Mouse (Mus musculus) limb, embryonic 10.5 days (tissue): ENCODE data around the gene Vstm2a. TPM values are rescaled to one million over a fixed set of nuclear protein-coding genes. Genes with fewer than 3 reads are reported as not detected.
A peak's percentile ranks its signal among the peaks of the same experiment; 100 is the strongest.

ENCODE experiments used
- DNase-seq: peaks from one replicate; pipeline ENCODE4 v3.0.0-alpha.2; 2017; ENCODE audit warnings: low spot score
- H3K27ac ChIP-seq: fragments of 300-500 bp; sonication (generic); 2 replicates; pipeline ENCODE4 v1.5.1; 2016; ENCODE audit warnings: mild to moderate bottlenecking
- H3K27me3 ChIP-seq: fragments of 300-500 bp; sonication (generic); 2 replicates; pipeline ENCODE4 v1.6.1; 2016; ENCODE audit warnings: low read depth, mild to moderate bottlenecking; ENCODE audit not compliant: poor library complexity, severe bottlenecking
- H3K36me3 ChIP-seq: fragments of 300-500 bp; sonication (generic); 2 replicates; pipeline ENCODE4 v1.6.1; 2016; ENCODE audit warnings: mild to moderate bottlenecking, moderate library complexity
- H3K4me1 ChIP-seq: fragments of 300-500 bp; sonication (generic); 2 replicates; pipeline ENCODE4 v1.6.1; 2016
- H3K4me3 ChIP-seq: fragments of 300-500 bp; sonication (generic); 2 replicates; pipeline ENCODE4 v1.5.1; 2016; ENCODE audit warnings: mild to moderate bottlenecking, moderate library complexity
- H3K9me3 ChIP-seq: fragments of 300-500 bp; sonication (generic); replicated peaks from 2 replicates; pipeline ENCODE4 v1.6.1; 2016; ENCODE audit warnings: mild to moderate bottlenecking
- WGBS: fragments of 180-500 bp; shearing (Covaris S2); methylation state at CpG from one replicate; pipeline ENCODE4 v1.1.7; 2016; 5-methylcytosine and 5-hydroxymethylcytosine counted together
- polyA plus RNA-seq: library from polyadenylated mRNA; unstranded; fragments of >200 nt; fragmentation: Nextera tagmentation; extraction: Ambion mirVana; gene quantifications from 2 replicates; pipeline ENCODE4 v1.2.1, GENCODE M21; 2016

Gene Vstm2a
- polyA plus RNA-seq, result 0.48 and 0.74 TPM in 2 replicates

DNA sequence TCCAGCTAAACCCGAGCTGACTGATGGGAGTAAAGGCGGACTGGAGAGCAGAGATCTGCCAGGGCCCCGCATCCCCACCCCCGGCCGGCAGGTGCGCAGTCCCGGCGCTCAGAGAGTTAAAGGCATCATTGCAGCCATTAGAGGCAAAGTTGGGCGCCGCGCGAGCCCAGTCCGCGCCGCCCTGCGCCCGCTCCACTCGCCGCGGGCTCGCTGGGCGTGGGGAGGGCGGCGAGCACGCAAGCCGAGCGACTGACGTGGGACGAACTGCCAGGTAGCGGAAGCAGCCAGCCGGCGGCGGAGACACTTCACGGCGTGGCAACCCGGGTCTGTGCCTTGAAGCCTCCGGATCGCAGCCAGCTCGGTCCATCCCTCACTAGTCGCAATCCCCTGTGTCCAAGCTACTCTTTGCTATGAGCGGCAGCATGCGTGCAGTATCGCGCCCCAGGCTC is at the start of gene Vstm2a:
TSS of gene Vstm2a (plus strand) at position 252 of the 449 bp plus-strand sequence.
- Histone ChIP-seq H3K4me1 (peaks cover 8% of the 10 kb centered on the region; the same call in 1 of the 2 replicates), H3K9me3 (no peaks in the 10 kb centered on the region), H3K27ac (no peak within 1 kb of the TSS), H3K27me3 (peaks cover 52% of the 10 kb centered on the region), H3K4me3 (peak within 1 kb of the TSS; percentile 59), H3K36me3 (no peaks in the 10 kb centered on the region)
- peak; percentile 61 for DNase-seq
- under 1% methylated on average over 44 of the region's 44 CpGs for WGBS

DNA sequence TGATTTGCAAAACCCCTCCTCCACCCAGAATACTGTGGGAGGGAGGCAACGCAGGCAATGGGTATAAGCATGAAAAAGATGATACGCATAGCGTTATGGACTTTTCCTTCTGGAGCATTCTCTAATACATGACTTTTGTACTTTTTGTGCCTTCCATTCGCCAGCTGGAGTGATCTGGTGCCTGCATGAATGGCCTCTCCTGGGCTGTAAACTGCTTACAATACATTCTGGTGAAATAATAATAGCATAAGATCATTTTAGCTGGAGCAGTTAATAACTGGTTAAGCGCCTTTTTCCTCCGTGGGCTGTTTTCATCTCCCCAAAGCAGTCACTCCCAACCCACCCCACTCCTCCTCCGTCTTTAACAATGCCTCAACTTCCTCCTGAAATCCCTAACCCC is 513 bp upstream of the Vstm2a start:
- Histone ChIP-seq H3K9me3 (no peaks in the 10 kb centered on the region), H3K4me3 (peak overlapping the region; percentile 59), H3K27me3 (peaks cover 52% of the 10 kb centered on the region), H3K27ac (no peak overlapping the region), H3K36me3 (no peaks in the 10 kb centered on the region), H3K4me1 (peaks cover 8% of the 10 kb centered on the region; the same call in 1 of the 2 replicates)
- 34% methylated on average over 7 of the region's 7 CpGs for WGBS
- no peak for DNase-seq

DNA sequence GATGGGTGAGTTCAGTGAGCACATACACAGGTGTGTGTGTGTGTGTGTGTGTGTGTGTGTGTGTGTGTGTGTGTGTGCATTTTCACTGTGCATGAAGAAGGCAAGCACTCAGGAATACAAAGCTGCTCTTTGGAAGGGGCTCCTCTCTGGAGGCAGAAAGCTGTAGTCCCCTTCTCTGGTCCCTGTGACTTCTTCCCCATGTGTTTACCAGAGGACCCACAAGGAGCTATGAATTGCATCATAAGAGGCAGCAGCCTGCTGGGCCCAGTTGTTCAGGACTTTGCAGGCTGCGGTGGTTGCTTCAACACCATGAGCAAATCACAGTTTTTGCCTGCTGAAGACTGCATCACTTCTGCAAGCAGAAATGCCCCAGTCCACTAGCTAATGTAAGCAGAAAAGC is 776 bp downstream of the Vstm2a start:
- Histone ChIP-seq H3K4me3 (peak overlapping the region; percentile 59; the same call in 1 of the 2 replicates), H3K4me1 (peaks cover 8% of the 10 kb centered on the region; the same call in 1 of the 2 replicates), H3K27ac (no peak overlapping the region), H3K27me3 (peaks cover 52% of the 10 kb centered on the region), H3K9me3 (no peaks in the 10 kb centered on the region), H3K36me3 (no peaks in the 10 kb centered on the region)
- peak; percentile 30 for DNase-seq
- WGBS, result 27% methylated on average over 1 of the region's 1 CpGs

DNA sequence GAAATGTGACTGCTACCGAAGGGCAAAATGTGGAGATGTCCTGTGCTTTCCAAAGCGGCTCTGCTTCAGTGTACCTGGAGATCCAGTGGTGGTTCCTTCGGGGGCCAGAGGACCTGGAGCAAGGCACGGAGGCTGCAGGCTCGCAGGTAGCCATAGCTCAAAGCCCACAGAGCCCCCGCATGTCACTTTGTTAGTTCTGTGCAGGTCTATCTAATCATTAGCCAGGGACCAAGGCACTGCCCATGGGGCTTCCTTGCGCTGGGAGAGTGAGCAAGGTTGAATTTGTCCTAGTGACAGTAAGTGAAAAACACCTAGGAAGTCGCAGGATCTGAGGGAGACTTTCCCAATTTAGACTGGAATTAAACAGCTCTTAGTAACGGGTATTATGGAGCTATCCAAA is 2.4 kb downstream of the Vstm2a start:
- Histone ChIP-seq H3K36me3 (no peaks in the 10 kb centered on the region), H3K4me1 (peaks cover 8% of the 10 kb centered on the region; the same call in 1 of the 2 replicates), H3K27ac (no peak overlapping the region), H3K27me3 (peaks cover 52% of the 10 kb centered on the region), H3K4me3 (no peak overlapping the region), H3K9me3 (no peaks in the 10 kb centered on the region)
- DNase-seq, result no peak
- 16% methylated on average over 9 of the region's 9 CpGs for WGBS

DNA sequence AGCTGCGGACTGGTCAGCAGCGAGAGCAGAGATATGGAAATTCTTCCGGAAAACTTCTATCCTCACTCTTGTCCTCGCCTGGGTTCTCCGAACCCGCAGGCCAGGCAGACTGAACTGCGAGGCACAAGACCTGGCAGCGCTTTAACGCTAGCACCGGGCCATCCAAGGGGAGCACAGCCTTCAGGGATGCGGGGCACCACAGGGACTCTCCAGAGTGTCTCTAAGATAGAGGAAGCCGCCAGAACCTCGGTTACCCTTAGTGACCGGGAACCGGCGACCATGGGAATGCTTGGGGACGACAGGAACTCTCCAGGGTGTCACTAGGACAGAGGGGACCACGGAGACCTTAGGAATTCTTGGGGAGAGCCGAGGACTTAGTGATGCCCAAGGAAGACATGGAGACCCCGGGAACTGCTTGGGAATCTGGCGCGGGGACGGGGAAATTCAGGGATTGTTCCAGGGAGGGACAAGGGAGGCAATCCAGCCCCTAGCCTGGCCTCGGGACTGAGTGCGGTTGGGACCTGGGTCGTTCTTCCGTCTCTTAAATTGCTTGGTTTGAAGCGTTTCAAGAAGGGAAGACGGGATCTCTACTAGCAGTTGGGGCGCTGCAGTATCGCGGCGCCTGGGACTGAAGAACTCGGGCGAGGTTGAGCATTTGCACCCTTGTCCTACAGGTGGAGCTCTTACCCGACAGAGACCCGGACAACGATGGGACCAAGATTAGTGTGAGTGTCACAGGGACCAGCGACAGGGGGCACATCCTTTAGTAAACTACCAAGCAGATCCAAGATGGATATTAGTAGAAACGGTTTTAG is 3.4 kb downstream of the Vstm2a start:
- under 1% methylated on average over 40 of the region's 40 CpGs for WGBS
- Histone ChIP-seq H3K9me3 (no peaks in the 10 kb centered on the region), H3K27me3 (peaks cover 52% of the 10 kb centered on the region), H3K27ac (no peak overlapping the region), H3K4me1 (peaks cover 8% of the 10 kb centered on the region; the same call in 1 of the 2 replicates), H3K4me3 (peak overlapping the region; percentile 47), H3K36me3 (no peaks in the 10 kb centered on the region)
- DNase-seq, result peak; percentile 62

DNA sequence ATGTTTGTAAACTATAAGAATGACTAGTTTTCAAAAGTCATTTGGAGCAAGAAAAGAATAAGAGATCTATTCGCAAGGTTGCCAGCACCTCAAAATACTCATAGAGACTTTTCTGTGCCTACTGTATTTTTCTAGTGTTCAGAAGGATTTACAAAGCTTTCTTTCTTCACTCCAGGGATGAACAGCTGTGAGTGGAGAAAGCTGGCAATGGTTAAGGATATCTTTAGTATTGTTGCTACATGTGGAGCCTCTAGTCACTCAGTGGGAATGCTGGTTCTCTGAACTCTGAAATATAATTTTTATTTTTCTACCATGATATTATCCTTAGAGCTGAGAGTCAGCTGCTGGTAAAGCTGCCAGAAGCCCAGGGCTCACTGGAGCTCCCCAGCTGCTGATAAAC is 10.9 kb downstream of the Vstm2a start:
- Histone ChIP-seq H3K4me1 (no peaks in the 10 kb centered on the region), H3K36me3 (no peaks in the 10 kb centered on the region), H3K4me3 (no peak overlapping the region), H3K27me3 (no peaks in the 10 kb centered on the region), H3K9me3 (no peaks in the 10 kb centered on the region), H3K27ac (no peak overlapping the region)
- WGBS, result 94% methylated on average over 1 of the region's 1 CpGs
- no peak for DNase-seq

DNA sequence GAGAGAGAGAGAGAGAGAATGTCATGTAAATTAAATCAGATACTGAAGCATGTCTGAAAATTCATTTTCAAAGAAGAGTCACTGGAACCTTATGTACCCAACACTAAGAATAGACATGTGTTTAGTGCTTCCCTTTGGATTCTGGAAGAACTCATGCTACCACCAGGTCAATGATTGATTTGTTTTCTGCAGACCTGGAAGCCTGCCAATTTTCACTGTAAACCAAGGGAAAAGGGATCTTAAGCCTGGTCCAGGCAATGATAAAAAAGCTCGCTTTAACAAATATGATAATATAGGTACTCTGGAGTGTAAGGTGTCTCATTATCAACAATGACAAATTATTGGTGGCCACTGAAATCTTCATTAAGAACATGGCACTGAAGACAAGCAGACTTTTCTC is 32.9 kb downstream of the Vstm2a start:
- Histone ChIP-seq H3K36me3 (no peaks in the 10 kb centered on the region), H3K4me3 (no peak overlapping the region), H3K27me3 (no peaks in the 10 kb centered on the region), H3K9me3 (no peaks in the 10 kb centered on the region), H3K27ac (no peak overlapping the region), H3K4me1 (no peaks in the 10 kb centered on the region)
- 89% methylated on average over 1 of the region's 1 CpGs for WGBS
- DNase-seq, result no peak

DNA sequence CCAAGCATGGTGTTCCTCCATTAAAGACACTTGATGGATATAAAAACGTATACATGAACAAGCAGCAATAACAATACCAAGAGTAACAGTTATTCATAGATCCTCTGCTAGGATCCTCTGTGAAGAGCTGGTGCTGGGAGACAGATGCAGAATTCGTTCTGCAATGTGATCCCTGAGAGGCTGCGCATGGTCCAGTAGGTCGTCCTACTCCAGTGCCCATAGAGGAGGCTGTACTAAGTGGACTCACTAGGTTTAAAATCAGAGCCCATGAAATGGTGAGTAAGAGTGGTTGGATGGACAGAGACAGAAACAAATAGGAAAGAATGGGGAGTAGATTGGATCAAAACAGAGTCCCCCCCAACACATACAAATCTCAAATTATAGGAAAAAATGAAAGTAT is 35.4 kb downstream of the Vstm2a start:
- Histone ChIP-seq H3K36me3 (no peaks in the 10 kb centered on the region), H3K27me3 (no peaks in the 10 kb centered on the region), H3K9me3 (no peaks in the 10 kb centered on the region), H3K4me1 (no peaks in the 10 kb centered on the region), H3K27ac (no peak overlapping the region), H3K4me3 (no peak overlapping the region)
- no peak for DNase-seq
- 81% methylated on average over 4 of the region's 4 CpGs for WGBS

DNA sequence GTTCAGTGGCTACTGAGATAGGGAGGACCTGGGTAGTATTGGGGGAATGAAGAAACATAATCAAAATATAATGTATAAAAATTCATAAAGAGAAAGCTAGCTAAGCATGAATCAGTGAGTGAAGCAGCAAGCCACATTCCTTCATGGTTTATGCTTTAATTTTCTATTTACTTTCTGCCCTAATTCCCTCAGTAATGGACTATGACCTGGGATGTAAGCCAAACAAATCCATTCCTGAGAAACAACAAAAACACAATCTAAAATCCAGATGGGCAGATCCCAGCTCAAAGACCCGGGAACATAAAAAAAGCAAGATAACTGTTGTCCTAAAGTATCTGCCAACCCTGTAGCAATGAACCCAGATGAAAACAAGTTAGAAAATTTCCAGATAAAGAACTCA is 39.0 kb downstream of the Vstm2a start:
- Histone ChIP-seq H3K9me3 (no peaks in the 10 kb centered on the region), H3K4me3 (no peak overlapping the region), H3K27ac (no peak overlapping the region), H3K4me1 (no peaks in the 10 kb centered on the region), H3K36me3 (no peaks in the 10 kb centered on the region), H3K27me3 (no peaks in the 10 kb centered on the region)
- 85% methylated on average over 1 of the region's 1 CpGs for WGBS
- DNase-seq, result no peak

DNA sequence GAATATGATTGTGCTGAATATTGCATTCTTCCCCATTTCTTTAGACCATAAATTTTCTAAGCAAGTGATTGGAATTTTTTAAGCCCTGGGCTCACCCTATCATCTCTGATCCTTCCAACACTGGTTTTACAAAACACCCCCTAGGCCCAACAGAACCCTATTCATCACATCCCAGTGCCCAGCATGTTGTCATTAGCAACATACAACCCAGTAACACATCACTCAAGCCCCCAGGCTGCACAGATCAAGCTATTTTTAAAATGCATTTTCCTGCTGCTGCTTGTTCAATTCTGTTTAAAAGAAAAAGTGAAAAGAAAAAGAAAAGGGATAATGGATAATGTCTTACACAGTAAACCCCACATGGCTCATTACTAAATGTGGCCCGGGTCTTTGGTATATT is 42.0 kb downstream of the Vstm2a start:
- Histone ChIP-seq H3K36me3 (no peaks in the 10 kb centered on the region), H3K4me3 (no peak overlapping the region), H3K9me3 (no peaks in the 10 kb centered on the region), H3K4me1 (no peaks in the 10 kb centered on the region), H3K27ac (no peak overlapping the region), H3K27me3 (no peaks in the 10 kb centered on the region)
- no peak for DNase-seq
- 88% methylated on average over 1 of the region's 1 CpGs for WGBS

DNA sequence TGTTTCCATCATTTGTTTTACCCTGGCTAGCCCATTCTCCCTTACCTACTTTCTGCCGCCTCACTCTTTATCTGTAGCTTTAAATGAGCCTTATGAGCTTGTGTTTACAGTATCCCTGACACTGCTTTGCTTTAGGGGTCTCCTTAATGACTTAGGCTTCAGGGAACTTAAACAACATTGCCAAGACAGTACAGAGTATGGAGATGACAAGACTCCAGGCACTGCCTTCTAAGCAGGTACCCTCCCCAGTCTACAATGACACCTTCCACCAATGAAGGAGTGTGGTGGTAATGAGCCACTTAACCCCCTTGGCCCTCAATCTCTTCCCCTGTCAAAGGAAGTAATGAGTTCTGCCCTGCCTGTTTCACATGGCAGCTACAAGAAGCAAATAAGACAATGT is 42.4 kb downstream of the Vstm2a start:
- Histone ChIP-seq H3K9me3 (no peaks in the 10 kb centered on the region), H3K4me3 (no peak overlapping the region), H3K27me3 (no peaks in the 10 kb centered on the region), H3K4me1 (no peaks in the 10 kb centered on the region), H3K27ac (no peak overlapping the region), H3K36me3 (no peaks in the 10 kb centered on the region)
- DNase-seq, result no peak
- 55% methylated on average over 1 of the region's 1 CpGs for WGBS

DNA sequence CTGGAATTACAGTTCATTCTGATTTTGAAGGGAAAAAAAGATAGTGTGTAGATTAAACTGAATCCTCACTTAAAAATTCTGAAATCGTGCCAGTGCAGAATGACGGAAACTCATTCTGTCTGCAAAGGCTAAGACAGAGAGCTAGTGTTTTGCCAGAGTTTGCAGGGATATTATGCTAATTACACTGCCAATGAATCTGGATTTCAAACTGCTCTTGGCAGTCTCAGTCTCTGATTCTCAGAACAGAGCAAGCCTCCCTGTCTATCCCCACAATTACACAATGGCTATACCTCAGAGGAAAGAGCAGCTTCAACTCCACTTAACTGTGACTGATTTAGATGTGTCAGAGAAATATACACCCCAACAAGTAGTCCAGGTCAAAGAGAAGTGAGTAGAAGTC is 43.2 kb downstream of the Vstm2a start:
- Histone ChIP-seq H3K9me3 (no peaks in the 10 kb centered on the region), H3K27ac (no peak overlapping the region), H3K4me1 (no peaks in the 10 kb centered on the region), H3K36me3 (no peaks in the 10 kb centered on the region), H3K27me3 (no peaks in the 10 kb centered on the region), H3K4me3 (no peak overlapping the region)
- WGBS, result 89% methylated on average over 2 of the region's 2 CpGs
- DNase-seq, result no peak

DNA sequence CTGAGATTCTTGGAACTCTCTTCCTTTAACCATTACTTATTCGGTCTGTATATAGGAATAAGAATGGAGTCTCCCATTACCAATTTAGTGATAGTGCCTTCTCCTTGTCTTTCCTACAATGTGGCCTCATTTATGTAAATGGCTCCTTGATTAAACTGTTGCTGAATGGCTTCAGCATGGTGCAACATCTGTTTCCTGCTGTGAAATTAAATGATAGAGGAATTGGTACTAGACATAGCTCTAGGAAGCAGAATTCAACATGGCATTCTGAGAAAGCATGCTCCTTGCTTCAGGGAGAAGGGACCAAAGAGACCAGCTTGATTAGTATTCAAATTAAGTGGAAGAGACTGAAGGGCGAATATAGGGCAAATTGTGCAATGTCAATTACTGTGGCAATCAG is 57.6 kb downstream of the Vstm2a start:
- Histone ChIP-seq H3K27me3 (no peaks in the 10 kb centered on the region), H3K27ac (no peak overlapping the region), H3K4me3 (no peak overlapping the region), H3K4me1 (no peaks in the 10 kb centered on the region), H3K36me3 (no peaks in the 10 kb centered on the region), H3K9me3 (no peaks in the 10 kb centered on the region)
- DNase-seq, result no peak
- whole genome bisulfite sequencing, result 86% methylated on average over 2 of the region's 2 CpGs
